Mouse (Mus musculus) lung, postnatal 10 days (tissue): ENCODE data around the gene Tfdp2.

Experiments used
- DNase-seq: peaks from one replicate; pipeline ENCODE4 v3.0.0; 2021

Gene Tfdp2

DNA sequence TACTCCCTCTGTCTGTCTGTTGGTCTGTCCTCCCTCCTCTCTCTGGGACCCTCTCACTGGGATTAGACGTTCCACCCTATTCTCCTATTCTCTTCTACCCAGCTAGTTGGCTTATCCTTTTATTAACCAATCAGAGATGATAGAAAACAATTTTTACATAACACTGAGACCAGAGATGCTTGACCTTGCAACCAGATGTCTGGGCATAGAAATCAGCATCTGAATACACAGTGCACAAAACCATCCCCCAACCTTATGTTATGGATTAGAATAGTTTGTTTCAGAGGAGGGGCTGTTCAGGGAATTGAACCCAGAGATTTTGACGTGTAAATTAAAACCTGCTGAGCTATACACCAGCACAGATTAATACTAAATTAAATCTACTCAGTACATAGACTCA, 34.2 kb downstream of the Tfdp2 start:
- no peak for DNase-seq

DNA sequence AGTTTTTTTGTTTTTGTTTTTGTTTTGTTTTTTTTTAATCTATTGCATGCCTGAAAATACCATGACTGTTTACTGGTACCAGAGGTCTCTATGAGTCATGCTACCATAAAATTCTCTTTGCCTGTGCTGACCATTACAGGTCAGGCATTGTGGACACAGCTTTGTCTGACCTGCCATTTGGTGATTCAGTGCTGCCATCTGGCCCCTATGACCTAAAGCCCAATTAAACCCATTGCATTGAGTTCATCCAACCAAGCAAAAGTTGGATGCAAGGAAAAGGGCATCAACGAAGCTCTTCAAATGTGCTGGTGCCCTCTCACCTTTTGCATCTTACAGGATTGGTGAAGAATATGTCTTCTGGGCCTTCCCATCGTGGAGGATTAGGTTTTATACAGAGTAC, 39.4 kb downstream of the Tfdp2 start:
- no peak for DNase-seq

DNA sequence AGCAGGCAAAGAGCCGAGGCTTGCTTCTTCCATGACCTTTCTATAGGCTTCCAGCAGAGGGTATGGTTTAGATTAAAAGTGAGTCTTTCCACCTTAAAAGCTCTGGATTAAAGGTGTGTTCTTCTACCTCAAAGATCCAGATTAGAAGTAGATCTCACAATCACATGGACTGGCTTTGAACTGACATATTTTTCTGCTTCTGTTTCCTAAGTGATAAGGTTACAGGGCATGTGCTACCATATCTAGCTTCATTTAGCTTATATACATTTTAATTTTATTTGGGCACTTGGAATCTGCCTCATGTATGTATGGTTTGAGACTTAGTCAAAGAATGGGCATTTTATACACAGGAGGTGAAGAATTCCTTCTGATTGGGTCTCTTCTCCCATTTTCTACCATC, 41.3 kb downstream of the Tfdp2 start:
- DNase-seq: no peak

DNA sequence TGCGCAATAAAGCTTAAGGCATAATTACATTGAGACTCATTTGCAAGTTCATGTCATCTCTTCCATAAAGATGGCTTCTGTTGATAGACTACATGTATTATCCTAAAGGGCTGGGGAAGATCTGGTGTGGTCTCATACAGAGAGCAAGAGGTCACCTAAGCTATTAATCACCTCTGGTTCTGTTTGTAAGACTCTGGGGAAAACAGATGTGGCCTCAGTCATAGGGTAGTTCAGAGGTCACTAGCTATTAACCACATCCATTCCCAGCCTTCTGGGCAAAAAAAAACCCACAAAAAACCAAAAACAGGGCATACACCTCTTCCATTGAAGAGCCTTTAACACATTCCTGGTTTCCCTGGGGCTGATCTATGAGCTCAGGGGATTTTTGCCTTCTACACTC, 42.2 kb downstream of the Tfdp2 start:
- no peak for DNase-seq

DNA sequence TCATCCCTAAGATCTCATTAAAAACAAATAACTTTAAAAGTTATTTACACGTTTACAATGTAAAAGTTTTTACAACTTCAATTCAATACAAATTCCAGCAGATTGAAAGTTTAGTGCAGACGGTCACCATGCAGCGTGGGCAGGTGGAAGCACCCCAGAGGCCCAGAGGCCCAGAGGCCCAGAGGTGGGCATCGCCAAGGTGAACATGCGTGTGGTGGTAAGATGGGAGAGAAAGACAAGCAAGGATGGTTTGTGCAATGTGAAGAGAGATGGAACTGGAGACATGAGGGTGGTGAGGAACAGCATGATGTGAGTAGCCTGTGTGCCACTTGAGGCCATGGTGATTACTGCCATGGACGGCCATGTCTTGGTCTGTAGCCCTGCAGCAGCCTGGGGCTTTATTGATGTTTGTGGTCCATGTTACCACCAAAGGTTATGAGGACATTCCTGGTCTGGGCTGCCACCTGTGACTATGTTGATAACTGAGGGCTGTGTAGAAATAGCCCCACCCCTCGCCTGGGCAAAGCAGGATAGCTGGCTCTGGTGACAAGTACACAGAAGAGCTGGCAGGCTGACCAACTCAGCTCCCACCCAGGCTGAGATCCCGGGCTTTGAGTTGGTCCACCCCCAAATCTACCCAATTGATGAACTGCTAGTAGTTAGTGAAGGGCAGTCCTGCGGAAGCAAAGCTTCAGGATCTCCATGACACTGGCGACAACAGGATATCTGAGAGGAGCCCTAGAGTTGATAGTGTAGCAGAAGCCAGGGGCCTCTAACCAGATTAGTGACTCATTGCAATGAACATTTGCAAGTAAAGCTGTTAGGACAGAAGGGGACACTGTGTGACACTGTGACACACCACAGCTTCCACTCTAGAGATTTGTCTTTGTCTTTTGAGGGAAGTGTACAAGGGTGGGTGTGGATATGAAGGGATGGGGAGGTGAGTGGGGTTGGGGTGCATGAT, 45.3 kb downstream of the Tfdp2 start:
- DNase-seq: no peak

DNA sequence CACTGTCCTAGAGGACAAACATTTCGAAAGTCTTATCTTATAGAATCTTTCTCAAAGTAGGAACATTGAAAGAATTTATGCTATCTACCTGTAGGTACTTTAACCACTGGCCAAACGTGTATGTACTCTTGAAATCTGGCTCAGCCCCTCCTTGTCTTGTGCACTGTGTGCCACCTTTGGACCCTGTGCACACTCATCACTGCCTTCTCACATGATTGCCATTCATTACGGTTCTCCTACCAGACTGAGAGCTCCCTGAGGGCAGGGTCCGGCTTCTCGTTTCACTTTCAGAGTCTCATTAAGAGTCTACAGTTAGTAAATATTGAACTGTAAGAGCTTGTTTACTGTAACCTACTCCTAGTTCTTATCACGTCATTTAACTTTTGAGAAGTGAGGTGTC, 47.8 kb downstream of the Tfdp2 start:
- DNase-seq: no peak

DNA sequence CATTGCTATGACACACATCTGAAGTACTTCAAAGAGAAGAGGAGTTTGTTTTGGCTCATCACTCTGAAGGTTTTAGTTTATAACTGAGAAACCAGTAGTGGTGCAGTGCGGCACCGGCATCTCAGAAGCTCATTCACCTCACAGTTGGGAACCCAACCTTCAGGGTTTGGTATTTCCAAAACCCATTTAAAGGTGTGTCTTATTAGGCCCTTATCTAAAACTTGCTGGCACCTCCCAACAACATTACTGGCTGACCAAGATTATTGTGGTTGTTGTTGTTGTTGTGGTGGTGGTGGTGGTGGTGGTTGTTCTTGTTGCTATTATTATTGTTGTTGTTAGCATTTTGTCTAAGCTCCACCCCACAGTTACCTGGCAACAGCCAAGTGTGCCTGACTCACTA, 58.7 kb downstream of the Tfdp2 start:
- no peak for DNase-seq

DNA sequence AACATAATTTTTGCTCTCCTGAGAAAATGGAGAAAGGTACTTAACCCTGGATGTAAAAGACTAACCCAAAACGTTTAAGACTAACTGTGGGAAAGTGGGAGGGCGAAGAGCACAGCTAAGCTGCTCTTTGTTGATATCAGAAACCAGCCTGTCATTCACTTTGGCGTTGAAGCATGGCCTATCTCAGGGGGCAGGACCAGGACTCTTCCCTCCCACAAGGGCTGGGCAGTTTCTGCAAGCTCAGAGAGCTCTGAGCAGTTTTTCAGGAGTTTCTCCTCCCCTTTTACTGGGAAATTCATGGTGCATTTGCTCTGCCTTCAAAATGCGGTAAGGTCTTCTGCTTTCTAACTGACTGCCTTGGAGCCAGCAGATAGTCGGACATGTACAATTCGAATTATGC, 62.4 kb downstream of the Tfdp2 start:
- DNase-seq: peak; percentile 14

DNA sequence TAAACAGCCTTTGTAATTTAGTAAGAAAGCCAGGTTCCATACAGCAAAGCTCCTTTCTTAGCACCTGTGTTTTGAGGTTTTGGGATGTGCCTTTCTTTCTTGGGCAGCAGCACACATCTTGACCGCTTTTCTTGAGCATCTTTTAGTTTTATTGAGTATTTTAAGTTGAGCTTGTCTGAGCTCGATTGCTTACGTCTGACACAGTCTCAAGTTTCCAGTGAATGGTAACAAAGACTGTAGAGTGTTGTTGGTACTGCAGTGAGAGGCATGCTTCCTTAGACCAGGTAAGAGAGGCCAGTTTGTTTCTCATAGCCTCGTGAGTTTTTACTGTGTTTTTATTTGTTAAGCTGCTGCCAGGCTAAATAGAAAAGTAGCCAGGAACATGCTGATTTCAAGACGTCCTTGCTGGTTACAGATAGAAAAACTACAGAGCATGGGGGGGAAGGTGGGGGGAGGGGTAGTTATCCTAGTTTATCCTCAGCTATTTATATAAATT, 63.0 kb downstream of the Tfdp2 start:
- peak; percentile 43 for DNase-seq

DNA sequence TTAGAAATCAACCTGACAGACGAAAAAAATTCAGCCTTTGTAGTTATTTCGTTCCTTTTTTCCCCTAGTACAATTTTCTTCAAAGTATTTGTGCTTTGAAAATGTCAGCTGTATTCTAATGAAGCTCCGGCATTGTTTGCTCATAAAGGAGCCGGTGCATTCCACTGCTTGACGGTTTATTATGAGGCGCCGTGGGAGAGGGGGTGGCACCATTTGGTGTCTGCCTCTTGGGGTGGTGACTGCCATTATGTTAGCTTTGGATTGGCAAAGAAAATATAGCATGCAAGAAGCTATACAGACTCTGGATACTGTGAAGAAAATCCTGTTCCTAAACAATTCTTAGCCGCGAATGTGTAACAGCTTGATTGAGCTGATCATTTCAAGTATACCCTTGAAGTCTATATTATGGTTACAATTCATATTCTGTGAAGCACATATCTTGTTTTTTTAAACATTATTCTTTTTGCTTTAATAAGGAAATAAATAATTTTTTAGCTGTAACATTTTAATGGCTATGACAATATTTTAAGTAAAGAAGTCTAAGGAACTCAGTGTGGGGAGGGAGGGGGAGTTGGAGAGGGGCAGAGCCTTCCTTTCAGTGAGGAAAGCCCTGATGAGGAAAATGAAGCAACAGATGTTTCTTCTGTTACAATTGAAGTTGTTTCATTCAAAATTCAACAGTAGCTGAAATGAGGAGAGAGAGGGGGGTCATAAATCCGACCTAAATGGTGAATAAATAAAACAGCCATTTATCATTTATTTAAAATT, 63.9 kb downstream of the Tfdp2 start:
- peak; percentile 10 for DNase-seq

DNA sequence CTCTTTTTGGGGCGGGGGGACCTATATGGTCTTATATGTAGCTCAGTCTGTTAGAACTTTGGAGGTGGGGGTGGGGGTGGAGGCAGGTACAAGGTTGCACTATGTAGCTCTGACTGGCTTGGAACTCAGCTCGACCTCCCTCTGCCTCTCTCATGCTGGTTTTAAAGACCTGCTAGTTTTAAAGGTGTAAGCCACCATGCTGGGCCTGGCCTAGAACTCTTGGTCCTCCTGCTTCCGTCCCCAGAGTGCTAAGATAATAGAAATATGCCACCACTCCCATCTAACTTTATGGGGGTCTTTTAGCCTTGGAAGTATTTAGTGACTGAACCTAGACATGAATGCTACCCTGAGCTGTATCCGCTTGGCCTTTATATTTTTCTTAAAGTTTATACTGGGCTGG, 65.0 kb downstream of the Tfdp2 start:
- DNase-seq: no peak

DNA sequence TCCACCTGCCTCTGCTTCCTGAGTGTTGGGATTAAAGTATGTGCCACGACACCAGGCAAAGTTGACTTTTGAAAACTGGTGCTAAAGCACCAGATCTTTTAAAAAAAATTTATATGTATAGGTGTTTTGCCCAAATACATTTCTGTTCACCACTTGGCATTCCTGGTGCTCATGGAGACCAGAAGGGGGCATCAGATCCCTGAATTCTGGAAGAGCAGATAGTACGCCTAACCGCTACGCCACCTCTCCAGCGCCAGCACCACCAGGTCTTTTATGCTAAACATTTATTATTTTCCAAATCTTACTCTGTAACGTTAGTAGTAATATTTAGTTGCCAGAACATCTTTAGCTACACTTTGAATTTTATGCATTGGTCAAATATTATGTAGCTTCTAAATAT, 65.9 kb downstream of the Tfdp2 start:
- no peak for DNase-seq

DNA sequence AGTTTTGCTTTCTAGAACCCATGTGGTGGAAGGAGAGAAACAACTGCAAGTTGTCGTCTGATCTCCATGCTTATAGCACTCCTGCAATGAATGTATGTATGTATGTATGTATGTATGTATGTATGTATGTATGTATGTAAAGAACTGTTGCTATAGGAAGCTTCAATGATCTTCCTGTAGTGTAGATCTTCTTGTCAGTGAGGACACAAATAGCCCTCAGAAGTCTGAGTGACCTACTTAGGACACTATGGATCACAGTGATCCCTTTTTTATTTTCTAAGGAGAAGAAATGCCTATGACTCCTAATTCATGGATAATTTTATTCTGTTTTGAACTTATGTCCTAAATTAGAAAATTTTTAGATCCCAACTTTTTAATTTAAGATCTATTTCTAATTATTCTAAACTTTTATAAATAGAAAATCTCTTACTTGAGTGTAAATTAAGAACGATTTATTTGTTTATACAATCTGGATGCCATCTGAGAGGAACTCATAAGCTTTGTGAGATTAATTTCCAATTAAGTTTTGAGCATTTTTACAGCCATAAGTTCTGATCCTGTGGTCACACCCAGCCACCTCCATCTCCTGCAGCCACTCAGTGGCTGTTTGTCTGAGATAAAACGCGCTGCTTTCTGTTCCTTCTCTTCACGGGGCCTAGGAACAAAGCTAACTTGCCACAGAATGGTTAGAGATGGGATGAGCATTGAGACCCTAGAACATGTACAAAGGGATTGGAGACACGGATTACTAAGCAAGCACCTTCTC, 70.9 kb downstream of the Tfdp2 start:
- DNase-seq: no peak

DNA sequence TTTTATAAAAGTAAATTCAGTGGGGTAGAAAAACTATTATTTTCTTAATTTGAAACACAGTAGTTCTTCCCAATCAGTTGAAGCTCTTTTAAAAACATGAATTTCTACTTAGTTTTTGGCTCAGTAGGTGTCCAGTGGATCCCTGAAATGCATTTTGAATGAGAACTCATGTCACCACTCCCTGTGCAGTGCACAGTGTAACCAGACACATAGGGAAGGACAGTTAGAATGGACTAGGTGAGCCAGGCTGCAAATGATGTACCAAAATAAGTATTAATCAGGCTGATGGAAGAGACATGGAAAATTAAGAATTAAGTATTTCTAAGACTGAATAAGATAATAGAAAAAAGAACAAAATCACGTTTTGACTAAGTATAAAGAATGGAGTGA, 71.5 kb downstream of the Tfdp2 start:
- no peak for DNase-seq

DNA sequence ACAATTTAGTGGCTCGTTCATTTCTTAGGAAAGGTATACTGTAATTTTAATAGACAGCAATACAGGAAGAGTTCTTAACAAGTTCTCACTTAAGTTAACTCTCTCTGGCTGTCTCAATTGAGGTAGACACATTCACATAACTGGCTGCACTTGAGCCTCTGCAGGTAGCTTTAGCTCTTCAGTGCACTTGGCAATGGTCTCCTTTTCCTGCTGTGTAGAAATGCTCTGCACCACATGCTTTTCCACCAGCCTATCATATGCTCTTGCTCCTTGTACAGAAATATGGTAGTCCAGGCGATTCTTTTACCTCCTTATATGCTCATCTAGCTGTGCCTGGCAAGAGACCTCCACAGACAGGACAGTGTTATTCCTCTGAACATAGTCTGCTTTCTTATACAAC, 73.7 kb downstream of the Tfdp2 start:
- no peak for DNase-seq

DNA sequence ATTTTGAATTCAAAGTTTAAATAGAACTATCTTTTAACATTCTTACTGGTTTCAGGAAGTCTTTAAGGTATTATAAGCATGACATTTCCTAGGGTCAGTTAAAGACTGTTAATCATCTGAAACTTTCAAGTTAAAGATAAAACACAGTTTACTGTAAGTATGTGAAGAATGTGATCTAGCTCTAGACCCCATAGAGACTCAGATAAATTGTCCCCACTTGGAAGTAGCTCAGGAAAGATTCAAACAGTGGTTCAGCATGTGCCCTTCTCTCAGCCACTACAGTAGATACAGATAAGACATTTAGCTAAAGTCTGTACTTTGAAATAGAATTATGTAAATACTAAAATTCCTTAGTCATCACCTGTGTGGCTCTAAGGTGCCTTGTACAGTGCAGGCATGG, 79.5 kb downstream of the Tfdp2 start:
- DNase-seq: no peak

DNA sequence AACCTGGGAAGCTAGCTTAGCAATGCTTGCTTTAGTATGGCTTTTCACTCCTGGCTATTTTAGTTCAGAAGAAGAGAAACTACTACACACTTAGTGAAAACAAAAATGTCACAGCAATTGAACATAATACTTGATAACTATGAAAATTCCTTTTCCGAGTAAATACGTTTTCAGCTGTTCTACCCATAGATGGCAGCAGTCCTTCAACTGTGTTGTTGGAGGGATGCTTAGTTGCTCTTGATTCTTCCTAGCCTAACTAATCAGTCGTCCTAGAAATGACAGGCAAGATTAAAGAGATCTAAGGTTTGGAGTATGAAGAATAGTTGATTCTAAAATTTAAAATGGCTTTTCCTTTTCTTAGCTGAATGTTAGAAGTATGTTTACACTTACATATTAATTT, 85.4 kb downstream of the Tfdp2 start:
- DNase-seq: no peak

DNA sequence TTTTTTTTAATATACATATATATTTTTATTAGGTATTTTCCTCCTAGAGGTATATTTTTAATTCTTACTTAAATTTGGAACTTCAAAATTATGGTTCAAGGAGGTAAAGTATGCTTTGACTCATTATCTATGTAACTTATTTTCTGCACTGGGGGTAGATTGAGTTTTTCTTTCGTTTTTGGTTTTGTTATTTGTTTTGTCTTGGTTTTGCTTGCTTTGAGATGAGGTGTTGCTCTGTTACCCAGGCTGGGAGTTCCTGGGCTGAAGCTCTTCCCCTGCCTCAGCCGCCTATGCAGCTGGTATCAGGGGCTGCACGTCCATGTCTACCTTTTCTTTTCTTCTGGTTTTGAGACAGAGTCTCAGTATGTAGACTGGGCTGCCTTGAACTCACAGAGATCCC, 86.0 kb downstream of the Tfdp2 start:
- DNase-seq: no peak

DNA sequence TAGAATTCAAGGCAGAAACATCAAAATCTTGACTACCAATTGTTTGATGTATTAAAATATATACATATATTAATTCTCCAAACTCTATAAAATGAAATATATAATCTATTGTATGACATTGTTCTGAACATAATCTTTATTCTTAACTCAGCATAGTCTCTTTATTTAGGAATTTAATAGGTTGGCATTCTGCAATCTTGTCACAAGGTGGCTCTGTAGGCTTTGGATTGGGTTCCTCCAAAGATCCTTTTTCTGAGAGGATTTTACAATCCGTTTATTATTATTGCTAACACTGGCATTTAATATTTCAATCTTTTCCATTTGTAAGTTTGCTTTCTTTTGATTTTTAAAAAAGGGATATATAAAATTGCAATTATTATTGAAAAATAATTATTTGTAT, 88.8 kb downstream of the Tfdp2 start:
- peak; percentile 11 for DNase-seq

DNA sequence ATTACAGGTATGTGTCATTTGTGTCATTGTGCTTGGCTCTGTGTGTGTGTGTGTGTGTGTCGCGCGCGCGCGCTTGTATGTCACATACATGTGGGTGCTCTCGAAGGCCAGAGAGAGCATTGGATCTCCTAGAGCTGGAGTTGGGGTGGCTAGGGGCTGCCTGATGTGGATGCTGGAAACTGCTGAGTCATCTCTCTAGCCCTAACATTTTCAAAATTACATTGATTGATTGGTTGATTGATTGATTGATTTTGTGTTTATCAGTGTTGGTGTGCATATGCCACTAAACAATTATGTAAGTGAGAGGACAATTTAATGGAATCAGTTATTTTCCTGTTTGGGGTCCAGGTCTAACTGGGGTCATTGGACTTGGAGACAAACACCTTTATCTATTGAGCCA, 96.1 kb downstream of the Tfdp2 start:
- DNase-seq: no peak

DNA sequence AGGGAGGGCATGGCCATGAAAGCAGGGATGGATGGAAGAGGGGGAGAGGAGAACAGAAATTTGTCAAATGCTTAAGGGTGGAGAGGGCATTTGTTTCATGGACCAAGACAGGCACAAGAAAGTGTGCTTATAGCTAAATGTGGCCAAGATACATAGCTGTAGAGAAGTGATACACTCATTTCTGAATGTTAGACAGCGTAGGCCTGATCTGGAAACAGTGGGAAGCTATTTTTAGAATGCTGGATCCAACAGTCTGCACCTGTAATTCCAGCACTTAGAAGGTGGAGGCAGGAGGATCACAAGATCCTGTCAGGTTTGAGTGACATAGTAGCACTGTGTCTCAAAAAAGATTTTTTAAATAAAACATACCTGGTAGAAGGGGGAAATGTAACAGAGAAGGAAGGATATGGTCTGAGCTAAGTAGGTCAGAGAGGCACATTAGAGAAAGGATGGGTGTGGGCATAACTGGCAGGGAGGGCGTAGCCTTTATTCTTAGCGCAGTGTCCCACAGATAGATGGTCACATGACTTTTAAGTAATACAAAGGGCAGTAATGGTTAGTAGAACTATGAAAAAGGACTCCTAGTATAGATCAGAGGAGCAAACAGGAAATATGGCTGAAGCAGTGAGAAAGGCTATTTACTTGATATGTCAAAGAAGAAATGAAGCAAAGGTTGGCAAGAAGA, 103.4 kb downstream of the Tfdp2 start:
- no peak for DNase-seq

DNA sequence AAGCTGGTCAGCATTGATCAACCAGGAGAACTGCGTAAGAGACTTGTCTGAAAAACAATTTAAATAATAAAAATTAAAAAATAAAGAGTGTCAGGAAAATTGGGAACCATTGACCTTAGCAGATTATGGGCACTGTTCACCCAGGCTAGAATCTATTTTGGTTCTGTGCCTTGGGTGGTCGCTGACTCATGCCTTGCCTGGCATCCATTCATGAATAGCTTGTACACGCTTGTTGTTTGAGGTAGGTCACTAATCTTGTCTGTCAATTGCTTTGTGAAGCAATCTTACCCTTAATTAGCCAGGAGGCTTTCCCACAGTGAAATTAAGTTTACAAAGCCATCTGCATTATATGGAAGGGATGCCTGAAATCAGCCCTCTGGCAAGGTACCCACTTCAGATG, 112.7 kb downstream of the Tfdp2 start:
- no peak for DNase-seq

DNA sequence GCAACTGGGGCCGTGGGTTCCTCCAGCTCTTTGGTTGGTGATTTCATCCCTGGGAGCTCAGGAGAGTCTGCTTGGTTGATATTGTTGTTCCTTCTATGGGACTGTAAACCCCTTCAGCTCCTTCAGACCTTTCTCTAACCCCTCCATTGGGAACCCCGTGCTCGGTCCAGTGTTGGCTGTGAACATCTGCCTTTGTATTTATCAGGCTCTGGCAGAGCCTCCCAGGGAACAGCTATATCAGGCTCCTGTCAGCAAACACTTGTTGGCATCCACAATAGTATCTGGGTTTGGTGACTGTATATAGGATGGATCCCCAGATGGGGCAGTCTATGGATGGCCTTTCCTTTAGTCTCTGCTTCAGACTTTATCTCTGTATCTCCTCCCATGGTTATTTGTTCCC, 116.0 kb downstream of the Tfdp2 start:
- no peak for DNase-seq
